Mouse (Mus musculus) brain, embryonic 14.5 days (tissue): Measurements from ENCODE around the gene Olfr237-ps1.

Source experiments
- CTCF ChIP-seq: fragments of 200-500 bp; IDR thresholded peaks from 2 replicates; pipeline ENCODE4 v1.5.1; 2012; ENCODE audit warnings: inconsistent platforms, mild to moderate bottlenecking, moderate library complexity, borderline replicate concordance; ENCODE audit not compliant: insufficient read depth, insufficient read length; ENCODE audit errors: extremely low read depth
- POLR2A ChIP-seq: fragments of 200-500 bp; IDR thresholded peaks from 2 replicates; pipeline ENCODE4 v1.6.1; 2012; ENCODE audit warnings: mild to moderate bottlenecking, inconsistent platforms, borderline replicate concordance; ENCODE audit not compliant: poor library complexity, insufficient read depth, insufficient read length, severe bottlenecking; ENCODE audit errors: extremely low read depth

- TF ChIP-seq CTCF = no peak
- no peak for TF ChIP-seq POLR2A
Observed at GRCm38 (mm10) chr6:43162982-43163381, 16.6 kb downstream of the Olfr237-ps1 start, which contains the start of gene Olfr437.
